Mouse (Mus musculus): ENCODE measurements around the gene Olfr1564.
"Not testable (repeated sequence)": the region's sequence is repeated elsewhere in the genome, so short reads cannot be mapped to it uniquely, and the experiment has no call there.

Olfr1564 gene

GRCm38 (mm10) chr17:33221590-33221989, at the start of gene Olfr1564:
Gene Olfr1564 (minus strand): TSS chr17:33221690.
- DNase-seq: no peak

- DNase-seq: no peak
Measured at GRCm38 (mm10) chr17:33268907-33269306, 47.4 kb upstream of the Olfr1564 start.

GRCm38 (mm10) chr17:33264376-33264775, 42.9 kb upstream of the Olfr1564 start, which contains the start of gene Olfr63:
Gene Olfr63 (plus strand): TSS chr17:33264676.
- no peak for DNase-seq

GRCm38 (mm10) chr17:33255319-33255657, 33.8 kb upstream of the Olfr1564 start:
- not testable (repeated sequence) for DNase-seq

- DNase-seq: not testable (repeated sequence)
Measured at GRCm38 (mm10) chr17:33254530-33255318, 33.2 kb upstream of the Olfr1564 start, which contains the start of gene Zfp955a. Gene Zfp955a (minus strand): TSS chr17:33255145.

GRCm38 (mm10) chr17:33236646-33237045, 15.2 kb upstream of the Olfr1564 start:
- not testable (repeated sequence) for DNase-seq

- DNase-seq: not testable (repeated sequence)
Measured at GRCm38 (mm10) chr17:33191002-33191401, 30.5 kb downstream of the Olfr1564 start, which contains the start of gene Olfr239. Gene Olfr239 (plus strand): TSS chr17:33191302.

- DNase-seq: not testable (repeated sequence)
Measured at GRCm38 (mm10) chr17:33168147-33168546, 53.3 kb downstream of the Olfr1564 start, which contains the start of gene Olfr55. Gene Olfr55 (plus strand): TSS chr17:33168447.
